Mouse (Mus musculus) CD4-positive, CD25-positive, alpha-beta regulatory T cell, adult 2 months (primary cell): ENCODE results near the gene Serpinb3d.
"Not testable (repeated sequence)": the region's sequence is repeated elsewhere in the genome, so short reads cannot be mapped to it uniquely, and the experiment has no call there.

Source experiments
- DNase-seq: peaks from one replicate; pipeline ENCODE4 v3.0.0-alpha.2; 2012; ENCODE audit warnings: low read depth, low spot score

The Serpinb3d gene

DNA sequence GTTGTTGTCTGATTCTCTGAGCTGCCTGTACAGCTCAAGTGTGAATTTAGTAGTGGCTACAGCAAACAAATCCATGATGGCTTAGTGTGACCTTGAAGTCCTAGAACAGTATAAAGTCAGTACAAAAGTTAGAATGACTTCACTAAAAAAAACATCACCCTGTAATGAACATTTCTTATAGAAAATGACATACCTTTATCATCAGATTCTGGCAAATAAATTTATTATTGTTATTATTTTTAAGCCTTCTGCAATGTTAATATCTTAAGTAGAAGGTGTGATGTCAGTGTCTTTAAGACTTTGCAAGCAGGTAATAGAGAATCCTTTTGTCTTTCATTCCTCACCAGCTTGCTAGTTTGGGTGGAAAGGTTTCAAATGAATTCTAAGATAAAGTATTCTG lies at the start of gene Serpinb3d:
TSS of gene Serpinb3d (minus strand) at position 101 of the 400 bp plus-strand sequence.
- DNase-seq, result no peak

DNA sequence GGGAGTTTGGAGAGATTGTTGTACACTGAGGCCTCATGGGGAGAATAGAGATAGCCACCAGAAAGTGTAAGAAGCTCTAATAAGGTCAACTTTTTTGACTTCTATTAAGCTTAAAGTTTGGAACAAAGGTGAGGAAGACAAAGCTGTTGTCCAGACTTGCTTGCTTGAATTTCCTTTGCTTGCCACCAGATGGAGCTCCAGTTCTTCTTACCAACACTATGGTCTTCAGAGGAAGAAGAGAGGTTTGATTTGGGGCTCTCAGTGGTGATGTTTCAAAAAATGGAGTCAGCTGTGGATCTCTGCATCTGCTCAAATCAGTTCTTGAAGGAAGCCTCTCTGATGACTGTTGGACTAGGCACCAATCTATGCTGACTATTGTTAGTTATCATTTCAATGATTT lies 44.1 kb upstream of the Serpinb3d start:
- DNase-seq, result not testable (repeated sequence)

DNA sequence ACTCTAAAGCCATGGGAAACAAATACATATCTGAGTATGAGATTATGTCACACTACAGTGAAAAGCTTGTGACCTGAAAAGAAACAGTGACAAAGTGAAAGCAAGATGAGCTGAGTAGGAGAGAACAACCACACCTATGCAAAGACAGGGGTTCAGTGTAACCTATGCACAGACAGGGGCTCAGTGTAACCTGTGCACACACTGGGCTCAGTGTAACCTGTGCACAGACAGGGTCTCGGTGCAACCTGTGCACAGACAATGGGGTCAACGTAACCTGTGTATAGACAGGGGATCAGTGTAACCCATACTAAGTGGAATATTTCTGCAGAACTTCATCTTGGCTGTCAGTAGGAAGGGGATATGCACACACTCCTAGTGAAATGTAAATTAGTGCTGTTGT lies 15.1 kb upstream of the Serpinb3d start:
- no peak for DNase-seq

DNA sequence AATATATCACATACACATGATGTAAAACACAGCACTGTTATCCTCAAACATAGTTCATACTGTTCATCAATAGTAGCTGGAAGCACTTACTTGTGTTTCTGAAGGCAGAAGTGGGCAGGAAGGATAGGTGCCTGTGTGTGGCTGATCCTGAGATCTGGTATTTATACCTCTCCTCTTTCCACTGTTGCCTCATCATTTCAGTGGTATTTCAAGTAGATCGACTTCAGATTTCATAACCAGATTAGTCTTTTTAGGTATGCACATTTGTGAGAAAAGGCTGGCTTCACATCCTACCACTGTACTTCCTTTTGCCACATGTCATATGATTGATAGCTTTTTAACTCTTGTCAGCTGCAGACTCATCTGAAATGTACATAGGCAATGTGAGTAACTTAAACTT lies 31.1 kb downstream of the Serpinb3d start, which contains the start of gene Serpinb3a:
TSS of gene Serpinb3a (minus strand) at position 101 of the 400 bp plus-strand sequence.
- no peak for DNase-seq

DNA sequence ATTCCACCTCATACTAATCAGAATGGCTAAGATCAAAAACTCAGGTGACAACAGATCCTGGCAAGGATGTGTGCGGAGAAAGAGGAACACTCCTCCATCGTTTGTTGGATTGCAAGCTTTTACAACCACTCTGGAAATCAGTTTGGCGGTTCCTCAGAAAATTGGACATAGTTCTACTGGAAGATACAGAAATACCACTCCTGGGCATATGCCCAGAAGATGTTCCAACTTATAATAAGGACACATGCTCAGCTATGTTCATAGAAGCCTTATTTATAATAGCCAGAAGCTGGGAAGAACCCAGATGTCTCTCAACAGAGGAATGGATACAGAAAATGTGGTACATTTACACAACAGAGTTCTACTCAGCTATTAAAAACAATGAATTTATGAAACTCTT lies 49.1 kb downstream of the Serpinb3d start:
- DNase-seq, result not testable (repeated sequence)
